Mouse (Mus musculus) c-Kit-positive CD71-negative TER-119-negative erythroid progenitor cells, embryonic 14.5 days (primary cell): ENCODE results near the gene Slc6a12.
A peak's percentile ranks its signal among the peaks of the same experiment; 100 is the strongest.

Source experiments
- DNase-seq: peaks from one replicate; pipeline ENCODE4 v3.0.0-alpha.2; 2013; ENCODE audit warnings: low read depth

Slc6a12 gene

GRCm38 (mm10) chr6:121343771-121344123, 871 bp downstream of the Slc6a12 start:
- no peak for DNase-seq

GRCm38 (mm10) chr6:121344329-121344728, 1.5 kb downstream of the Slc6a12 start:
- DNase-seq: no peak

- no peak for DNase-seq
Measured at GRCm38 (mm10) chr6:121346428-121346827, 3.6 kb downstream of the Slc6a12 start.

GRCm38 (mm10) chr6:121352276-121352675, 9.4 kb downstream of the Slc6a12 start:
- DNase-seq: no peak

GRCm38 (mm10) chr6:121356041-121356440, 13.2 kb downstream of the Slc6a12 start:
- no peak for DNase-seq

GRCm38 (mm10) chr6:121357232-121357631, 14.4 kb downstream of the Slc6a12 start:
- DNase-seq: no peak

GRCm38 (mm10) chr6:121363061-121363460, 20.2 kb downstream of the Slc6a12 start:
- no peak for DNase-seq

GRCm38 (mm10) chr6:121363956-121364355, 21.1 kb downstream of the Slc6a12 start:
- no peak for DNase-seq

- DNase-seq: peak; percentile 26
Measured at GRCm38 (mm10) chr6:121366537-121366936, 23.7 kb downstream of the Slc6a12 start.

- no peak for DNase-seq
Measured at GRCm38 (mm10) chr6:121367099-121367498, 24.2 kb downstream of the Slc6a12 start.

GRCm38 (mm10) chr6:121371197-121371980, 28.5 kb downstream of the Slc6a12 start:
- no peak for DNase-seq

GRCm38 (mm10) chr6:121376159-121376558, 33.3 kb downstream of the Slc6a12 start:
- DNase-seq: no peak

GRCm38 (mm10) chr6:121378256-121378655, 35.4 kb downstream of the Slc6a12 start:
- DNase-seq: no peak

GRCm38 (mm10) chr6:121380576-121380975, 37.7 kb downstream of the Slc6a12 start:
- no peak for DNase-seq

GRCm38 (mm10) chr6:121382071-121382470, 39.2 kb downstream of the Slc6a12 start:
- no peak for DNase-seq

GRCm38 (mm10) chr6:121385397-121385796, 42.5 kb downstream of the Slc6a12 start:
- DNase-seq: no peak

GRCm38 (mm10) chr6:121392610-121393252, 49.9 kb downstream of the Slc6a12 start:
- DNase-seq: no peak

- no peak for DNase-seq
Measured at GRCm38 (mm10) chr6:121401140-121401539, 58.3 kb downstream of the Slc6a12 start.

- no peak for DNase-seq
Measured at GRCm38 (mm10) chr6:121401826-121402660, 59.2 kb downstream of the Slc6a12 start.

GRCm38 (mm10) chr6:121402661-121403244, 59.9 kb downstream of the Slc6a12 start:
- no peak for DNase-seq

GRCm38 (mm10) chr6:121405311-121405710, 62.4 kb downstream of the Slc6a12 start:
- no peak for DNase-seq

- DNase-seq: no peak
Measured at GRCm38 (mm10) chr6:121407571-121408011, 64.7 kb downstream of the Slc6a12 start.
